Mouse (Mus musculus) granulocyte monocyte progenitor cell, adult 5-6 weeks (primary cell): ENCODE results near the gene Lgmn. TPM values are rescaled to one million over a fixed set of nuclear protein-coding genes. Genes with fewer than 3 reads are reported as not detected.

ENCODE experiments used
- ATAC-seq: replicated peaks from 2 replicates; pipeline ENCODE4 v1.8.0; 2016; ENCODE audit warnings: mild to moderate bottlenecking, moderate TSS enrichment, inconsistent platforms; ENCODE audit not compliant: poor library complexity, severe bottlenecking
- total RNA-seq, 2 experiments: library from RNA; stranded (forward) in 1 of 2; stranded (reverse) in 1 of 2; fragments of 200-712, 200-1000 nt in 1 of 2; fragments of >200 nt in 1 of 2; fragmentation: Nextera tagmentation in 1 of 2; gene quantifications; 2 replicates each; pipeline ENCODE4 v1.2.3; 2014 to 2017

Lgmn gene
- total RNA-seq, 2 experiments from 2014 or later, result 0.47 to 1.2 TPM

GRCm38 (mm10) chr12:102436939-102437526 is 2.6 kb downstream of the Lgmn start:
- no peak for ATAC-seq

- ATAC-seq, result no peak
Observed at GRCm38 (mm10) chr12:102434107-102434506, 5.5 kb downstream of the Lgmn start.

GRCm38 (mm10) chr12:102432238-102432637 is 7.4 kb downstream of the Lgmn start:
- ATAC-seq, result no peak

- ATAC-seq, result no peak
Observed at GRCm38 (mm10) chr12:102430228-102430627, 9.4 kb downstream of the Lgmn start.

DNA sequence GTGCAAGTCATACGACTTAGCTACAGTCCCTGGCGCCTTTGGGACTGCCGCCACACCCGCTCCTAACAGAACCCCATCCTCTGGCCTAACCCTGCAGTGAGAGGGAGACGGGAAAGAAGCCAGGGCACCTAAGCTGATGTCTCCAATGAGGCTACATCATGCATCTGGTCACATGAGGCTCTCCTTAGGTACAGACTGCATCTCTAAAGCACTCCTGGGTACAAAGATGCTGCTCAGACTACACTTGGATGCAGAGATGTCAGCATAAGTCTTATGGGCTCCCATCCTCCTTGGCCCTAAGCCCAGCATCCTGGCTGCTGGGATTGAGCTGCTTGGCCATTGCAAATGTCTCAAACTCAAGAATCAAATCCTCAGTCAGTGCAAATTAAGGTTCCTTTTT is 10.0 kb downstream of the Lgmn start:
- no peak for ATAC-seq

DNA sequence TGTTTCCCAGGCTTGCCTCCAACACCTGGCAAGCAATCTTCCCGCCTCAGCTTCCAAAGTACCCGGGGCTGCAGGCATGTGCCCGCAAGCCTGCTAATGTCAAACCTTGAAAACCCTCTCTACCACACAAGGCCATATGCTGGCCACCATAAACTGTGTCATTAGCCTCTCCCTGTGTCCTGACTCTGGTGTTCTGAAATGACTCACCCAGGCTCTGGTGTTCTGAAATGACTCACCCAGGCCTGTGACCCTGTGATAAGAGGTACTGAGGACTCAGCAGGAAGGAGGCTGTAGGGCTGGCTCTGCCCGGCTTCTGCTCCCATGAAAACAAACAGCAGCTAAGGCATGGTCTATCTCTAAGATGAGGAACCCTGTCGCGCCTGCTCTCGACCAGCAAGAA is 13.3 kb downstream of the Lgmn start:
- ATAC-seq, result 0 out of 2 replicates have a peak, but pooled peaks have one; percentile 22

- no peak for ATAC-seq
Observed at GRCm38 (mm10) chr12:102425048-102425578, 14.5 kb downstream of the Lgmn start.

DNA sequence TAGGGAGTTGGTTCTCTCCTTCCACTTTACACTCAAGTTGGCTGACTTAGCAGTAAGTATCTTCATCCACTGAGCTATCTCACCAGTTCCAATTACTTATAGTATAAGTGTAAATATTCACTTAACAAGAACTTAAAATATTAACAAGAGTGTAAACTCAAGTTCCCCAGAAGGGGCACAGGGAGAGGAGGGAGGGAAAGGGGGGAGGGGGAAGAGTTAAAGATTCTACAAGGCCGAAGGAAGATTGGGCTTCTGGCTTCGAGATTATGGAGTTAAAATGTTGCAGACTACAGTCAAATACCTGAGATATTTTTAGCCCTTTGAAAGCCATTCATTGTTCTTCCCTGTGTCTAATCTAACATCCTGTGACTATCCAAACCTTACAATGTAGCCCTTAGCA is 15.2 kb downstream of the Lgmn start:
- ATAC-seq, result no peak

DNA sequence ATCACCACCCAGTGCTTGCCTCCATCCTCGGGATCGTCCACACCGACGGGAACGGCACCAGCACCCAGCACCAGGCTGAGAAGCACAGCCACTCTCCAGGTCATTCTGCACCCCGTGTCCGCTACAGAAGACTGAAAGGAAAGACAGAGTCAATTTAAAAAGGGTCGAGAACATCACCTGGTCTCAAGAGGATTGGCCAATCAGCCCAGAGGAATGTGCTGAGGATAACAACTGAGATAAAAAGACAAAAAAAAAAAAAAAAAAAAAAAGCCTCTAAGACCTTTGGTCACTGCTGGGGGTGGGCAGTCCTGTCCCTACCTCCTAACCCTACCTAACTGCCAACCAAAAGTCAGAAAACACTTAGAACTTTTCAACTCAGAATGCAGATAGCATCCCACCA is 16.0 kb downstream of the Lgmn start:
- no peak for ATAC-seq

- no peak for ATAC-seq
Observed at GRCm38 (mm10) chr12:102422623-102423320, 16.8 kb downstream of the Lgmn start.

- no peak for ATAC-seq
Observed at GRCm38 (mm10) chr12:102422065-102422464, 17.5 kb downstream of the Lgmn start.

DNA sequence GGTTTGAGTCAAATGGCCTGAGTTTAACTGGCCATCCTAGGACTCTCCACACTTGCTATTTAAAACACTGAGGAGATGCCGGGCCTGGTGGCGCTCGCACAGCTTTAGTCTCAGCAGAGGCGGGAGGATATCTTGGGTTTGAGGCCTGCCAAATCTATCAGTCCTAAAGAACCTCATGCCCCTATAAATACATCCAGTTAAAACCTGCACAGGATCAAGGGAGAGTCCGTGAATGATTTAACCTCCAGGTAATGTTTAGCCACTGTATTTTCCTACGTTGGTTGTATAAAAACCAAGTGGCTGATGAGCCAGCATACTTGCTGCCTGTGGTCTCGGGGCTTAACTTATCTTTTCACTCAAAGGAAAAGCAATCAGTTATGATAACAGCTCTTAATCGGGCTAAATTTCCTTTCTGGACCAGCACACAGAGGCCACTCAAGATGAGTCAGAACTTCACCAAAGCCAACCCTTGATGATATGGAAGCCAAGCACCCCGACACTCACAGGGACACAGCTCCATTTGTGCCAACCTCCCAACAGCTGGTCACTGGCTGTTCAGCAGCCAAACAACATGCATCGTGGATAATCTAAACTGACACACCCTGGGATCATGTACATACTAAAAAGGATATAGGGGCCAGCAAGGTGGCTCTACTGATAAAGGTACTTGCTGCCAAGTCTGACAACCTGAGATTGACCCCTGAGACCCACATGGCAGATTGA is 19.3 kb downstream of the Lgmn start:
- ATAC-seq, result no peak

GRCm38 (mm10) chr12:102419544-102419943 is 20.1 kb downstream of the Lgmn start:
- ATAC-seq, result no peak

DNA sequence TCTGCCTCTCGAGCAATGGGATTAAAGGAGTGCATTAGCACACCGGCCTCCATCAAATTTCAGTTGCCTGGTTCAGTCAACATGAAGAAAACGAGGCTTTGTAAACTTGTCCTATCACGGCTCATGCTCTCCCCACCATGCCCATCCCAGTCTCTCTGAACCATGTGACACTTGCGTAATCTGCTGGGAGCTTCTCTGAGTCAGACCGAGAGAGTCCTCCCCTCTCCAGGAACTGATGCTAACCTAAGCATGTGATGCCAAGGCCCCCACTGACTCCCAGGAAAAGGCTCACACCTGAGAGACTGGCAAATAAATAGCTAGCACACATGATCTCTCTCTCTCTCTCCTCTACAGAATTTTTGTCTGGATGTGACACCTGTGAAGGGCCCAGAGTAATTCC is 21.9 kb downstream of the Lgmn start:
- peak; percentile 80 for ATAC-seq

- ATAC-seq, result no peak
Observed at GRCm38 (mm10) chr12:102416955-102417510, 22.6 kb downstream of the Lgmn start.

DNA sequence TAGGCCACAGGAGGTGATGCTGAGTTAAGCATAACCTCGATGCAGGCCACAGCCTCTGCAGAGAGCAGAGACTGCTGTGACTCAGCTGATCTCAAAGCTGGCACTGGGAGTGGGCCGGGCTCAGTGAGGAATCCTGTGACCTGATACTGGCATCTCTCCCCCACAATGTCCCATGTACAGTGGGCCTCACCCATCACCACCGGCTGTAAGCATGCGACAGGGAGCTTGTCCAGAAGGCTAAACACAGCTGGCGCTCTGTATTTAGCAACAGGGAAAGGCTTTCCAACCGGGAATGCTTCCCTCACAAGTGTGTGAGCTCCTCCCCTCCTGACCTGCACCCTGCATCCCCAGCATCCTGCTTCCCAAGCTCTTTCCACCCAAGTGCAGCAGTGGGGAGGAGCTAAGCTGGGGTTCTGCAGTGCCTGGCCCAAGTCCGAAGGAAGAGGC is 23.2 kb downstream of the Lgmn start:
- ATAC-seq, result no peak

- no peak for ATAC-seq
Observed at GRCm38 (mm10) chr12:102414686-102415085, 24.9 kb downstream of the Lgmn start.

- ATAC-seq, result no peak
Observed at GRCm38 (mm10) chr12:102413171-102413570, 26.4 kb downstream of the Lgmn start.

DNA sequence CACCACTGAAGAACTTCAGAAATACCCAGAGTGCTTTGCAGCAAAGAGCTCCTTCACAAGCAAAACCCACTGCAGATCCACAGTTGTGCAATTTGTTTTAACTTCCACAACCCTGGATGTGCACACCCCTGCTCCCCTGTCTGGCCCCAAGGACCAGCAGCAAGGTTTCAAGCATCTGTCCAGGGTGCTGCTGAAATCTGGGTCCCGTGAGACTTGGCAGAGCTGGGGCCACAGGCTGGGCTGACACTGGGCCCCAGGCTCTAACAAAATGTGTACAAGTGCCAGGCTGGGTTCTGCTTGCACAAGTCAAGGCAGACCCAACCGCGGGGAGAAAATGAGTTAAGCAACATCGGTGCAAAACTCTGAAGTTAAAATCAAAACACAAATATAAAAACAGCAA is 41.0 kb downstream of the Lgmn start:
- ATAC-seq, result peak; percentile 49

DNA sequence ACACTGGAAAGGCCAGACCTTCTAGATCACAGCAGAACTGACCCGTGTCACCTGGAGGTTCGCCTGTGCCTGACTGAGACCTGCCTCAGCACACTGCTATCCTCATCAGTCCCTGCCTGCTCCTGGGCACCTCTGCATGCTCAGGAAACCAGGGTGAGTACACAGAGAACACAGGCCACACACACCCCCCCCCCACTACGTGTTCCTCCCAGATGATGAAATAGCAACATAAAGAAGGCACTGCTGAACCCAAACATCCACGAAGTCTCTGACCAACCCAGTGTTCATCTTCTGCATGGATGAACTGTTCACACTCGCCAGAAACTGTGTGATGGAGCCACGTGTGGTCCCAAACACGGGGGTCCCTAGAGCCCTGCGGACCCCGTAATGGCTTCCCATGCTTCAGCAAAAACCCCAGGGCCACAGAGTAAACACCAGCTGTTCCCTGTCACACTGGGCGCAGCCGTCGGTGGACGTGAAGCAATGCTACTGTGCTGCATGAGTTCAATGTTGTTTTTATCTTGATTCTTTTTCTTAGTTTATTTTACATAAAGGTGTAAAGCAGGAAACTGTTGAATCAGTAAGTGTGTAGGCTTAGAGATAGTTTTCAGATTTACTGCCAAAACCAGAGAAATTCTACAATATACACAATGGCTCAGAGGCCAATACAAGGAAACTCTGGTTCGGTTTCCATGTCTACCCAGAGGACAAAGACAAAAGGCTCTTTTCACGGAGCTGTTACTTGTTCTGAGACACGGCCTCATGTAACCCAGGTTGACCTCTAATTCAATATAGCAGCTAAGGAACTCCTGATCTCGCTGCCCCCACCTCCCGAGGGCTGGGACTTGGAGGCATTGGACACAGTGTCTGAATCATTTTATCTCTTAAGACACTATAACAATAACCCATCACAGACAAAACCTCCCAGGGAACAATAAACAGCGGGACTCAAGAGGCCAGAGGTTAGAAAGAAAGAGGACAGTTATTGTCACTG is 43.3 kb downstream of the Lgmn start:
- no peak for ATAC-seq
